Mouse (Mus musculus) skeletal muscle tissue, adult 2 months (tissue): ENCODE data around the gene Ifna7.
"Not testable (repeated sequence)": the region's sequence is repeated elsewhere in the genome, so short reads cannot be mapped to it uniquely, and the experiment has no call there.

Experiments
- DNase-seq: peaks from one replicate; pipeline ENCODE4 v3.0.0-alpha.2; 2012; ENCODE audit warnings: low read depth, low spot score

Ifna7 gene

GRCm38 (mm10) chr4:88815928-88816327 is at the start of gene Ifna7:
Ifna7 (plus strand) TSS chr4:88816228.
- DNase-seq = no peak

- not testable (repeated sequence) for DNase-seq
Observed at GRCm38 (mm10) chr4:88773534-88773933, 42.5 kb upstream of the Ifna7 start, which contains the start of gene Gm13290. Gm13290 (plus strand) TSS chr4:88773834.

DNA sequence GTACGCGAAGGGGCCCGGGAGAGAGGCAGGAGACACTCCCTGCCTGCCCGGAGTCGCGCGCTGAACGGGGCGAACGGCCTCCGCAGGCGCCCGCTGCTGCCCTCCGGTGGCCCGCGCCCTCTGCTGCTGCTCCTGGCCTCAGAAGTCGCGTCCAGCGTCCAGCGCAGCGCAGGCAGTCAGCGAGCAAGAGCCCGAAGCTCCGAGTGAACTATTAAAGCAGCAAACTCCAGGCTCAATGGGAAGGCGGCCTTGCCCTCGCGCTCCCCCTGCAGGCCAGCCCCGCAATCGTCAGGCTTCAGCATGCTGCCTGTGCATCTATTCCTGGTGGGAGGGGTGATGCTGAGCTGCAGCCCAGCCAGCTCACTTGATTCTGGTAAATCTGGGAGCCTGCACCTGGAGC is 39.4 kb upstream of the Ifna7 start, which contains the start of gene Gm13289:
TSS of gene Gm13289 (plus strand) at position 301 of the 400 bp plus-strand sequence.
- not testable (repeated sequence) for DNase-seq

DNA sequence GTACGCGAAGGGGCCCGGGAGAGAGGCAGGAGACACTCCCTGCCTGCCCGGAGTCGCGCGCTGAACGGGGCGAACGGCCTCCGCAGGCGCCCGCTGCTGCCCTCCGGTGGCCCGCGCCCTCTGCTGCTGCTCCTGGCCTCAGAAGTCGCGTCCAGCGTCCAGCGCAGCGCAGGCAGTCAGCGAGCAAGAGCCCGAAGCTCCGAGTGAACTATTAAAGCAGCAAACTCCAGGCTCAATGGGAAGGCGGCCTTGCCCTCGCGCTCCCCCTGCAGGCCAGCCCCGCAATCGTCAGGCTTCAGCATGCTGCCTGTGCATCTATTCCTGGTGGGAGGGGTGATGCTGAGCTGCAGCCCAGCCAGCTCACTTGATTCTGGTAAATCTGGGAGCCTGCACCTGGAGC is 36.5 kb upstream of the Ifna7 start, which contains the start of gene Gm13272:
TSS of gene Gm13272 (plus strand) at position 301 of the 400 bp plus-strand sequence.
- not testable (repeated sequence) for DNase-seq

DNA sequence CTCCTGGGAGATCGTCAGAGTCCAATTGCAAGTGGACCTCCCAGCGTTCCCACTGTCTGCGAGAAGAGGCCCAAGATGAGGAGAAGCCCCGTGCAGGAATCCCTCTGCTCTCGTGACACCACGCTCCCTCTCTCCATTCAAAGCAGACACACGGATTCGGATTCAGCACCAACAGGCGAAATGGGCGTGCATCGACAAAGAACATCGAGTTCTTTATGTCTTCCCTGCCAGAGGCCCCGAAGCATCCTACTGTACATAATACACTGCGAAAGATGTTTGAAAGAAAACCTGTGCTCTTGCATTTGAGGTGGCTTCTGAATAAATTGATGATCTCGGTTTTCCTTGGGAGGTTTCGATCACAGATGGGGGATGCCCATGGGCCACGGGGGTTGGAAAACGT is 35.7 kb upstream of the Ifna7 start:
- DNase-seq = not testable (repeated sequence)

DNA sequence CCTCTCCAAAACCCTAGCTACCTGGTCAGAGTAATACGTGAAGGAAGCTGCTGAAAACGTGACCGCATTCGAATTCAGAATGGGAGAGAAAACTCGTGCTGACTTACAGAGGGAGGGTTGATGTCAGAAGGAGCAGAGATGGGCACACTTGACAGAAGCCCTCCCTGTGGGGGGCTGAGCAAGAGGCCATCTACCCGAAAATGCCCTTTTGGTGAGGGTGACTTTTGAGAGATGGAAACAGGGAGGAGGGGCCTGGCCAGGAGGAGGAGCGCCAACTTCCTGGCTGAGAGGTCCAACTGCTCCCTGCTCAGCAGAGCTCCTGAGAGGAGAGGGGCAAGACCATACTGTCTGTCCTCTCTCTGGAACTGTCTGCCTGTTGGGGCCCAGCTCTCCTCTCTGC is 34.2 kb upstream of the Ifna7 start, which contains the start of gene Ifnz:
TSS of gene Ifnz (plus strand) at position 301 of the 400 bp plus-strand sequence.
- DNase-seq = not testable (repeated sequence)

- DNase-seq = not testable (repeated sequence)
Observed at GRCm38 (mm10) chr4:88782335-88782734, 33.7 kb upstream of the Ifna7 start.

GRCm38 (mm10) chr4:88785409-88785808 is 30.6 kb upstream of the Ifna7 start, which contains the start of gene Gm13276:
Gm13276 (plus strand) TSS chr4:88785709.
- DNase-seq = not testable (repeated sequence)

GRCm38 (mm10) chr4:88788402-88788801 is 27.6 kb upstream of the Ifna7 start, which contains the start of gene Gm13277:
Gm13277 (plus strand) TSS chr4:88788632.
- not testable (repeated sequence) for DNase-seq

DNA sequence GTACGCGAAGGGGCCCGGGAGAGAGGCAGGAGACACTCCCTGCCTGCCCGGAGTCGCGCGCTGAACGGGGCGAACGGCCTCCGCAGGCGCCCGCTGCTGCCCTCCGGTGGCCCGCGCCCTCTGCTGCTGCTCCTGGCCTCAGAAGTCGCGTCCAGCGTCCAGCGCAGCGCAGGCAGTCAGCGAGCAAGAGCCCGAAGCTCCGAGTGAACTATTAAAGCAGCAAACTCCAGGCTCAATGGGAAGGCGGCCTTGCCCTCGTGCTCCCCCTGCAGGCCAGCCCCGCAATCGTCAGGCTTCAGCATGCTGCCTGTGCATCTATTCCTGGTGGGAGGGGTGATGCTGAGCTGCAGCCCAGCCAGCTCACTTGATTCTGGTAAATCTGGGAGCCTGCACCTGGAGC is 24.8 kb upstream of the Ifna7 start, which contains the start of gene Gm13278:
TSS of gene Gm13278 (plus strand) at position 301 of the 400 bp plus-strand sequence.
- DNase-seq = not testable (repeated sequence)

DNA sequence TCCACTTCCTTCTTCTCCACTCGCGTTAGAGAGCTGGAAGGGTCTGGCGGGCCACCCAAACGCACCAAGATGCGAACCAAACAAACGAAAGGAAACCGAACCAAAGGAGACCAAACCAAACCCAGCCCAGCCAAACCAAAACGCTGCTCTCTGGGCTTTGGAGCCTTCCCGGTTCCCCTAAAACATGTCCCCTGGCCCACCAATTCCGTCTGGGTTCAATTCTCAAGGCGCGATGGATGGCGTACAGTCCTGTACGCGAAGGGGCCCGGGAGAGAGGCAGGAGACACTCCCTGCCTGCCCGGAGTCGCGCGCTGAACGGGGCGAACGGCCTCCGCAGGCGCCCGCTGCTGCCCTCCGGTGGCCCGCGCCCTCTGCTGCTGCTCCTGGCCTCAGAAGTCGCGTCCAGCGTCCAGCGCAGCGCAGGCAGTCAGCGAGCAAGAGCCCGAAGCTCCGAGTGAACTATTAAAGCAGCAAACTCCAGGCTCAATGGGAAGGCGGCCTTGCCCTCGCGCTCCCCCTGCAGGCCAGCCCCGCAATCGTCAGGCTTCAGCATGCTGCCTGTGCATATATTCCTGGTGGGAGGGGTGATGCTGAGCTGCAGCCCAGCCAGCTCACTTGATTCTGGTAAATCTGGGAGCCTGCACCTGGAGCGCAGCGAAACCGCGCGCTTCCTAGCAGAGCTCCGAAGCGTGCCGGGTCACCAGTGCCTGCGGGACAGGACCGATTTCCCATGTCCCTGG is 21.9 kb upstream of the Ifna7 start, which contains the start of gene Gm13275:
TSS of gene Gm13275 (plus strand) at position 552 of the 740 bp plus-strand sequence.
- DNase-seq = not testable (repeated sequence)

DNA sequence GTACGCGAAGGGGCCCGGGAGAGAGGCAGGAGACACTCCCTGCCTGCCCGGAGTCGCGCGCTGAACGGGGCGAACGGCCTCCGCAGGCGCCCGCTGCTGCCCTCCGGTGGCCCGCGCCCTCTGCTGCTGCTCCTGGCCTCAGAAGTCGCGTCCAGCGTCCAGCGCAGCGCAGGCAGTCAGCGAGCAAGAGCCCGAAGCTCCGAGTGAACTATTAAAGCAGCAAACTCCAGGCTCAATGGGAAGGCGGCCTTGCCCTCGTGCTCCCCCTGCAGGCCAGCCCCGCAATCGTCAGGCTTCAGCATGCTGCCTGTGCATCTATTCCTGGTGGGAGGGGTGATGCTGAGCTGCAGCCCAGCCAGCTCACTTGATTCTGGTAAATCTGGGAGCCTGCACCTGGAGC is 18.9 kb upstream of the Ifna7 start, which contains the start of gene Gm13279:
TSS of gene Gm13279 (plus strand) at position 301 of the 400 bp plus-strand sequence.
- DNase-seq = not testable (repeated sequence)

- not testable (repeated sequence) for DNase-seq
Observed at GRCm38 (mm10) chr4:88799365-88799764, 16.7 kb upstream of the Ifna7 start, which contains the start of gene Gm13285. Gm13285 (plus strand) TSS chr4:88799665.

DNA sequence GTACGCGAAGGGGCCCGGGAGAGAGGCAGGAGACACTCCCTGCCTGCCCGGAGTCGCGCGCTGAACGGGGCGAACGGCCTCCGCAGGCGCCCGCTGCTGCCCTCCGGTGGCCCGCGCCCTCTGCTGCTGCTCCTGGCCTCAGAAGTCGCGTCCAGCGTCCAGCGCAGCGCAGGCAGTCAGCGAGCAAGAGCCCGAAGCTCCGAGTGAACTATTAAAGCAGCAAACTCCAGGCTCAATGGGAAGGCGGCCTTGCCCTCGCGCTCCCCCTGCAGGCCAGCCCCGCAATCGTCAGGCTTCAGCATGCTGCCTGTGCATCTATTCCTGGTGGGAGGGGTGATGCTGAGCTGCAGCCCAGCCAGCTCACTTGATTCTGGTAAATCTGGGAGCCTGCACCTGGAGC is 13.1 kb upstream of the Ifna7 start, which contains the start of gene Gm13287:
TSS of gene Gm13287 (plus strand) at position 301 of the 400 bp plus-strand sequence.
- DNase-seq = not testable (repeated sequence)

- DNase-seq = not testable (repeated sequence)
Observed at GRCm38 (mm10) chr4:88805231-88805630, 10.8 kb upstream of the Ifna7 start, which contains the start of gene Gm13288. Gm13288 (plus strand) TSS chr4:88805531.

DNA sequence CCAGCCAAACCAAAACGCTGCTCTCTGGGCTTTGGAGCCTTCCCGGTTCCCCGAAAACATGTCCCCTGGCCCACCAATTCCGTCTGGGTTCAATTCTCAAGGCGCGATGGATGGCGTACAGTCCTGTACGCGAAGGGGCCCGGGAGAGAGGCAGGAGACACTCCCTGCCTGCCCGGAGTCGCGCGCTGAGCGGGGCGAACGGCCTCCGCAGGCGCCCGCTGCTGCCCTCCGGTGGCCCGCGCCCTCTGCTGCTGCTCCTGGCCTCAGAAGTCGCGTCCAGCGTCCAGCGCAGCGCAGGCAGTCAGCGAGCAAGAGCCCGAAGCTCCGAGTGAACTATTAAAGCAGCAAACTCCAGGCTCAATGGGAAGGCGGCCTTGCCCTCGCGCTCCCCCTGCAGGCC is 10.3 kb upstream of the Ifna7 start:
- not testable (repeated sequence) for DNase-seq

DNA sequence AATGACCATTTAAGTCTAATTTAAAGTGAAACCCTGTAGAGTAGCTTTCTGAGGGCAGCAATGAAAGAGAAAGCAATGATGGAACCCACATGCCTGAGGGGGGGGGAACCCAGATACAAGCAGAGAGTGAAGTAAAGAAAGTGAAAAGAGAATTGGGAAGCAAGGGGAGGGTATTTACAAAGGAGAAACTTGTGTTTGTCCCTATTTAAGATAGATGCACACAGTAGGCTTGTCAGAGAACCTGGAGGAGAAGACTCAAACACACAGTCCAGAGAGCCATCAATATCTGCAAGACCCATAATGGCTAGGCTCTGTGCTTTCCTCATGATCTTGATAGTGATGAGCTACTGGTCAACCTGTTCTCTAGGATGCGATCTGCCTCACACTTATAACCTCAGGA is 3.6 kb downstream of the Ifna7 start, which contains the start of gene Ifna11:
TSS of gene Ifna11 (plus strand) at position 301 of the 400 bp plus-strand sequence.
- no peak for DNase-seq

- no peak for DNase-seq
Observed at GRCm38 (mm10) chr4:88822995-88823394, 7.0 kb downstream of the Ifna7 start.

GRCm38 (mm10) chr4:88827116-88827515 is 11.1 kb downstream of the Ifna7 start, which contains the start of gene Ifna6:
Ifna6 (plus strand) TSS chr4:88827416.
- not testable (repeated sequence) for DNase-seq

DNA sequence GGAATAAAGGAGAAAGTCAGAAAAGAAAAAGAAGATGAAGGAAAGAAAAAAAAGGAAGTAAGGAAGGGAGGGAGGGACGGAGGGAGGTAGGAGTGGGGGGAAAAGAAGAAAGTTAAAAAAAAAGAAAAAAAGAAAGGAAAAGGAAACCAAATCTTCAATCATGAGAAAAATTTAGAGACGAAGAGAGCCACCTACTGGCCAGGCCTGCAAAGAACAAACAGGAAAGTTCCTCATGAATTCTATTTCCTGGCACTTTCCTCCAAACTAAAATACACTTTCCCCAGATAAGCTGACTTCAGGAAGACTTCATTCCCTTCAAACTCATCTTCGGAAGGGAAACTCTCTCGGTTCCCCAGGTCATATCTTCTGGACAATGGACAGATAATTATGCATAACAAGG is 14.5 kb downstream of the Ifna7 start:
- no peak for DNase-seq

DNA sequence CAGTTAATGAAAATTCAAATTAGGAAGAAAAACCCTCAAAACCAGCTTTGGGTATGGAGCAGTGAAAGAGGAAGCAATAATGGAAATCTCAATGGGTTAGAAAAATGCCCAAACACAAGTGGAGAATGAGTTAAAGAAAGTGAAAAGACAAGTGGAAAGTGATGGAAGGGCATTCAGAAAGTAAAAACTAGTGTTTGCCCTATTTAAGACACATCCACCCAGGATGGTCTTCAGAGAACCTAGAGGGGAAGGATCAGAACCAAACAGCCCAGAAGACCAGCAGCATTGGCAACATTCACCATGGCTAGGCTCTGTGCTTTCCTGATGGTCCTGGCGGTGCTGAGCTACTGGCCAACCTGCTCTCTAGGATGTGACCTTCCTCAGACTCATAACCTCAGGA is 19.2 kb downstream of the Ifna7 start, which contains the start of gene Ifna5:
TSS of gene Ifna5 (plus strand) at position 301 of the 400 bp plus-strand sequence.
- not testable (repeated sequence) for DNase-seq

GRCm38 (mm10) chr4:88838828-88839227 is 22.8 kb downstream of the Ifna7 start:
- DNase-seq = no peak
